Mouse (Mus musculus) neutrophil, adult 5-6 weeks (primary cell): ENCODE measurements at regions not wholly inside any gene's neighbourhood (a gene's known extent, or its start where the extent isn't known, plus 50 kb on each side); places are given as distances from the start of the nearest gene placed in this dataset.

Source experiments
- ATAC-seq: fragments of 151-379, 151-347 bp; 2 replicates; pipeline ENCODE4 v1.8.0; 2017; ENCODE audit warnings: mild to moderate bottlenecking, moderate TSS enrichment; ENCODE audit not compliant: insufficient number of reproducible peaks, poor library complexity, low FRiP score, severe bottlenecking; ENCODE audit errors: extremely low read depth

- ATAC-seq = no peak
These were observed 134.7 kb downstream of the Ddx1 start for GRCm38 (mm10) chr12:13114341-13114740.

- ATAC-seq = no peak
These were observed 142.1 kb downstream of the Ddx1 start for GRCm38 (mm10) chr12:13106931-13107330.

- no peak for ATAC-seq
These were observed 148.3 kb downstream of the Ddx1 start for GRCm38 (mm10) chr12:13100505-13101354.

- ATAC-seq = no peak
These were observed 152.6 kb upstream of the Mycn start for GRCm38 (mm10) chr12:13094111-13094851.

GRCm38 (mm10) chr12:13085951-13086350 lies 144.2 kb upstream of the Mycn start:
- no peak for ATAC-seq

DNA sequence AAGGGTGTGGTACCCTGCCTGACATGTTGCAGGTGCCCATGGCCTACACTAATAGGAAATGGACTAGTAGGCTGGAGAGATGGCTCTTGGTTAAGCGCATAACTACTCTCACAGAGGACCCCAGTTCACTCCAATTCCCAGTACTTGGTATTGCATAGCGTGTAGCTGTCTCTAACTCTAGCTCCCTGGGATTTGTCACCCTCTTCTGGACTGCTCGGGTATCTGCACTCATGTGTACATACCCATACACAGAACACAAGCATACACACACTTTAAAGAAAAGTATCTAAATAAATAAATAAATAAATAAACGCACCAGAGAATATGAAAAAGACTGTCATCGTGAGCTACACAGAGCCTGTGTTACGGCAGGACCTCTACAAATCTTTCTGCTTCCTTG lies 143.8 kb upstream of the Mycn start:
- no peak for ATAC-seq

DNA sequence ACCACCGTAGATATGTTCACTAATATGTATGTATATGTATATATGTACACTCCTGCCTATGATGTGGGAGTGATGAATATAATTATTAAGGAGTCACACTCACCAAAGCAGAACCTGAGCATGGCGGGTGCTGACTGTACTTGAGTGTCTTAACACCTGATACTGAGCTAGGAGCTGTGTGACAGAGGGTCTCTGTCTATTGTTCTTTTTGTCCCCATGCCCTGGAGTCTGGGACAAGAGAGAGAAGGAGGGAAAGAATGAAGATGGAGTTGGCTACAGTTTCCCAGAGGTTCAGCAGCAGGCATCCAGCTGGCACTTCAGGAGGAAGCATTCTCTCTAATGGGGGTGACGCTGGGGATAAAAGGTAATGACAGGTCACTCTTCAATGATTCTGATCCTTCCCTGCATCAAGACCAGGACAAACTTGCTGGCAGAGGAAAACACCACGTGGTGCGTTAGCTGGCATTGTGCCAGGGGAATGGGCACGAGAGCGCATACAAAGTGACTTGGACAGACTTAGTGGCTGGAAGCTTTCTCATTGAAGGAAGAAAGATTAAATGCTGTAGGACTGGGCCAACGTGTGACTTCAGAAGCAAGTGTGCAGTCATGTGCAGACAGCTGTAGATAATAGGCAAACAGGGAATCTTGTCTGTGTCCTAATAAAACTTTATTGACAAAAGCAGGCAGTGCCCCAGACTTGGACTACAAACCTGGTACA lies 141.8 kb upstream of the Mycn start:
- no peak for ATAC-seq

- no peak for ATAC-seq
These were observed 139.1 kb upstream of the Mycn start for GRCm38 (mm10) chr12:13080791-13081190.

DNA sequence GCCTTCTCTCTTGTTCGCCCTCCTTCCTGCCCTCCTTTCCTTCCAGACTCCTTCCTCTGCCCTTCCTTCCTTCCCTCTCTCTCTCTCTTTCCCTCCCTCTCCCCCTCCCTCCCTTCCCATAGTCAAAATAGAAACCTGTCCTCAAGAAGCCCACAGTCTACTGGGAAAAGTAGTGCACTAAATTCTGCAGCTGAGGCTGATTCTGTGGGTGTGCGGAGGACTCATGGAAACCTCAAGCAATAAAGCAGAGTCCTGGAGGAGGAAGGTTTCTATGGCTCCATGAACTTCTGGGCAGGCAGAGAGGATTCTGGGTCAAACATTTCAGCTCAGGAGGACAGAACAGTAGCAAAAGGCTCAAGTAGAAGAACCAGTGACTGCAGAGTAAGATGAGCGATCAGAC lies 138.1 kb upstream of the Mycn start:
- no peak for ATAC-seq

GRCm38 (mm10) chr12:13077689-13078088 lies 136.0 kb upstream of the Mycn start:
- no peak for ATAC-seq

DNA sequence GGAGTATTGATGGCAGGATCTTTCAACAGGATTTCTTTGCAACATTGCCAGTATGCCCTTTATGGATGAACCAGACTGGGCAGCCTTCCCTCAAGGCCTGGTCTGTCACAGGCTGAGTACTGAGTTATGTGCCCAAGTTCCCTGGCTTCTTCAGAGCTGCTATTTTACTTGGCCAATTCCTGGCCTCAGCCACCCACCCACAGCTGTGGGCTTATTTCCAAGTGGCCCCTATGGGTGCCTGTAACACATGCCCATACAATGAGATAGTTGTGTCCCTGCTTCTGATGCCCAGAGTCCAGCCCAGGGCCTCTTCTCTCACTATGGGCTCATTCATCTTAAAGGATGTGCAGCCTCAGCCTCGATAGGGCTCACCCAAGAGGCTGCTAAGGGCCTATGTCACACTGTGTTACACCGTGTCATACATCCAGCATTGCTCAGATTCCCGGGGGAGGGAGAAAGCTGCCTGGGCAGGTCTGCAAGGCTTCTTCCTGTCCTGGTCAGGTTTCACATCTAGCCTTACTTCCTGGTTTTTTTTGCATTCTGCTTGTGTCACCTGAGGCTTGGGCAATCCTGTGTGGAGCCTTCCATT lies 135.1 kb upstream of the Mycn start:
- ATAC-seq = no peak

- no peak for ATAC-seq
These were observed 131.6 kb upstream of the Mycn start for GRCm38 (mm10) chr12:13073126-13073886.

- no peak for ATAC-seq
These were observed 125.6 kb upstream of the Mycn start for GRCm38 (mm10) chr12:13067295-13067694.

- ATAC-seq = no peak
These were observed 125.0 kb upstream of the Mycn start for GRCm38 (mm10) chr12:13066604-13067181.

DNA sequence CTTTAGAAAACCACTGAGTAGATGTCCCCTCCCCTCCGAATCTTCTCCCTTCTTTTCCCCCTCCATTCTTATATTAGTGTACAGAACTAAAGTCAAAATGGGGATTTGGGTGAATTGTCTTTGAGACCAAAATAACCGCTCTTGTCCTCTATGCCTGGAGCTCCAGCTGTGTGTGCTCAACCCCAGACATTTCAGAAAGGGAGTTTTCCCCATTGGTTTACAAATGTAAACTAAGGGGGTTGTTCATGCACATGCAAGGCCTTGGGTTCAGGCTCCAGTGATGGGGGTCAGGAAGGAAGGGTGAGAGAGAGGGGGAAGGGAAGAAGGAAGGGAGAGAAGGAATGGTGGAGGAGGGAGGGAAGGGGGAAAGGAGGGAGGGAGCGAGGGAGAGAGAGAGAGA lies 117.8 kb upstream of the Mycn start:
- ATAC-seq = no peak

- ATAC-seq = no peak
These were observed 114.5 kb upstream of the Mycn start for GRCm38 (mm10) chr12:13056246-13056645.

DNA sequence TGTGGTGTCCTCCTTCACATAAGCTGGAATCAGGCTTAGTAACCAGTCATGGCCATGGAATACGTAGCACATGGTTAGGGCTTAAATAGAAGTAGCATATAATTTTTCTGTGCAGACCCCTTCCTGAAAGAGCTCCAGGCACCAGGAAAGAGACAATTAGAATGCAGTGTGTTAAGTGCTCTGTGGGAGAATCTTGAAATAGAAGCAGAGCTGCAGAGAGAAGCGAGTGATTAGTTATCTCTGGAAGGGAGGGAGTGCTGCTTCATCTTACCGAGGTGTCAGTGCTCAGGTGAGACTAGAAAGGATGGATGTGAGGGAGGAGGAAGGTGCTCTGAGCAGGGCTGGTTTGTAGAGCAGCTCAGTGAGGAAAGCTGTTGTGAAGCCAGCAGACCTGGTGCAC lies 112.9 kb upstream of the Mycn start:
- no peak for ATAC-seq

DNA sequence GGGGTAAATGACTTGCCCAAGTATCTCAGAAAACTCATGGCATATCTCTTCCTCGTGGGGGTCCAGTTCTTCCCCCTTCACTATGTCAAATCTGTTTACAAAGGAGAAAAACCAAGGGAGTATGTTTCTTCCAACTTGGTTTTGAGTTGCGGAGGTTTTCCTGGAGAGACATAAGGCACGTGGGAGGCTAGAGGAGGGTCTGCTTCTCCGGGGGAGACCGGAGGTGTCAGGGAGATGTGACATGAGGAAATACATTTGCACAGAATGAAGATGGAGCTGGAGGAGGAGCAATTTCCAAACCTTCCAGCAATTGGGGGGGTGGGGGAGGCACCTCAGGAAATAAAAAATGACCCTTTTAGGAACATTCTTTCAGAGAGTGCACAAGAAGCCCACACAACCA lies 112.0 kb upstream of the Mycn start:
- no peak for ATAC-seq
